Comparison of ENCODE assay signal across 8 mouse cellular contexts in genomic region chrX:36816953-36817441, GRCm38 (mm10). TPM values are rescaled to one million over a fixed set of nuclear protein-coding genes. Genes with fewer than 3 reads are reported as not detected.
A peak's percentile ranks its signal among the peaks of the same experiment; 100 is the strongest.
DNase-seq lines count a peak whose midpoint lies in the region; ATAC-seq and TF ChIP-seq lines count a peak whose summit lies in the region.

No protein-coding gene starts in this region.

- 8% methylated on average over 10 of the region's 10 CpGs for WGBS in heart, embryonic 10.5 days
- WGBS in hindbrain, postnatal 0 days, result 21% methylated on average over 10 of the region's 10 CpGs

- H3K36me3 ChIP-seq in heart, embryonic 10.5 days, result no peaks in the 10 kb centered on the region
- H3K36me3 ChIP-seq in hindbrain, postnatal 0 days (ENCODE audit: insufficient read depth, low read length), result no peaks in the 10 kb centered on the region

- peak overlapping the region; percentile 43 for H3K4me2 ChIP-seq in hindbrain, postnatal 0 days (ENCODE audit: low read depth, low read length)

- ATAC-seq in common myeloid progenitor, adult 5-6 weeks (replicated peaks; ENCODE audit: low read depth, poor library complexity, severe bottlenecking), result peak; percentile 22; the same call in 1 of the 2 replicates
- ATAC-seq in hindbrain, postnatal 0 days, result peak; percentile 74
- ATAC-seq in megakaryocyte progenitor cell, adult 5-6 weeks (replicated peaks; ENCODE audit: poor library complexity), result peak; percentile 58
- no peak for ATAC-seq in inflammation-experienced regulatory T-cells, adult 6 months

- 0 out of 2 replicates have a peak overlapping the region, but pooled peaks have one; percentile 30 for H3K9ac ChIP-seq in hindbrain, postnatal 0 days (replicated peaks; ENCODE audit: low read length)

- no peaks in the 10 kb centered on the region for H3K4me1 ChIP-seq in heart, embryonic 10.5 days
- H3K4me1 ChIP-seq in hindbrain, postnatal 0 days (ENCODE audit: insufficient read depth, low read length), result no peaks in the 10 kb centered on the region

- intact Hi-C loops in heart, postnatal 36 days (cut with DNase I), result loop anchor here (10.0 kb wide), 1 partner anchor 172 kb away; the partner anchor contains the start of gene Akap17b
- intact Hi-C loops in gastrocnemius, postnatal 36 days (cut with DNase I), result loop anchor here (2.0 kb wide), 1 partner anchor 56 kb away; no protein-coding TSS in a partner anchor

- DNase-seq in heart, embryonic 10.5 days (ENCODE audit: low spot score), result peak; percentile 78
- DNase-seq in heart, postnatal 36 days, result no peak
- peak; percentile 50 for DNase-seq in hindbrain, postnatal 0 days (ENCODE audit: low spot score)
- DNase-seq in thymus, postnatal 14 days, result no peak
- DNase-seq in gastrocnemius, postnatal 36 days, result no peak

- H3K27ac ChIP-seq in heart, embryonic 10.5 days, result peak overlapping the region; percentile 84
- peak overlapping the region; percentile 51; the same call in 1 of the 2 replicates for H3K27ac ChIP-seq in hindbrain, postnatal 0 days

- no peak for TF ChIP-seq CTCF in hindbrain, postnatal 0 days (IDR thresholded peaks at IDR 0.05; ENCODE audit: low read depth)

- H3K4me3 ChIP-seq in heart, embryonic 10.5 days, result peak overlapping the region; percentile 43
- H3K4me3 ChIP-seq in hindbrain, postnatal 0 days (ENCODE audit: low read length), result 0 out of 2 replicates have a peak overlapping the region, but pooled peaks have one; percentile 10

- H3K9me3 ChIP-seq in heart, embryonic 10.5 days, result no peaks in the 10 kb centered on the region
- no peaks in the 10 kb centered on the region for H3K9me3 ChIP-seq in hindbrain, postnatal 0 days (ENCODE audit: low read length)

- no peaks in the 10 kb centered on the region for H3K27me3 ChIP-seq in heart, embryonic 10.5 days (ENCODE audit: insufficient read depth, poor library complexity, severe bottlenecking)
- H3K27me3 ChIP-seq in hindbrain, postnatal 0 days (ENCODE audit: insufficient read depth, low read length), result no peaks in the 10 kb centered on the region

RNA-seq across cellular contexts. Expression of gene Slc25a5, which starts 21.5 kb away (rescaled TPM):
- polyA plus RNA-seq in heart, embryonic 10.5 days (2016; fragmentation: Nextera tagmentation; extraction: Ambion mirVana), result 1,068 and 1,241 TPM in 2 replicates
- 100 to 1,000 TPM; 374 to 455 TPM for total RNA-seq in heart, postnatal 36 days (2021)
- total RNA-seq in common myeloid progenitor, adult 5-6 weeks (2017), result 896 and 911 TPM in 2 replicates
- total RNA-seq in hindbrain, postnatal 0 days (2014; rRNA removed), result 494 and 546 TPM in 2 replicates
- polyA plus RNA-seq in hindbrain, postnatal 0 days (2015; fragmentation: Nextera tagmentation; extraction: Ambion mirVana), result 693 and 697 TPM in 2 replicates
- total RNA-seq in megakaryocyte progenitor cell, adult 5-6 weeks (2015), result 1,266 and 1,295 TPM in 2 replicates
- 902 and 1,027 TPM in 2 replicates for total RNA-seq in megakaryocyte progenitor cell, adult 5-6 weeks (2017)
- 1,000 to 10,000 TPM; 1,142 to 1,516 (median 1,275) TPM for polyA plus RNA-seq in inflammation-experienced regulatory T-cells, adult 6 months (2017; shearing (Covaris generic))
- 10 to 100 TPM; 69.8 to 72.5 TPM for total RNA-seq in gastrocnemius, postnatal 36 days (2021)

RNA-seq across cellular contexts. Expression of gene Ube2a, which starts 56.7 kb away (rescaled TPM):
- 122 and 126 TPM in 2 replicates for polyA plus RNA-seq in heart, embryonic 10.5 days (2016; fragmentation: Nextera tagmentation; extraction: Ambion mirVana)
- total RNA-seq in heart, postnatal 36 days (2021), result 10 to 100 TPM; 67.7 to 77.5 TPM
- 13.8 and 19.4 TPM in 2 replicates for total RNA-seq in common myeloid progenitor, adult 5-6 weeks (2017)
- 28.5 and 31.2 TPM in 2 replicates for total RNA-seq in hindbrain, postnatal 0 days (2014; rRNA removed)
- 134 and 140 TPM in 2 replicates for polyA plus RNA-seq in hindbrain, postnatal 0 days (2015; fragmentation: Nextera tagmentation; extraction: Ambion mirVana)
- total RNA-seq in megakaryocyte progenitor cell, adult 5-6 weeks (2015), result 76.8 and 92.8 TPM in 2 replicates
- total RNA-seq in megakaryocyte progenitor cell, adult 5-6 weeks (2017), result 23.2 and 26.2 TPM in 2 replicates
- 100 to 1,000 TPM; 124 to 197 (median 127) TPM for polyA plus RNA-seq in inflammation-experienced regulatory T-cells, adult 6 months (2017; shearing (Covaris generic))
- total RNA-seq in gastrocnemius, postnatal 36 days (2021), result 10 to 100 TPM; 37.8 to 38.8 TPM

RNA-seq across cellular contexts. Expression of gene C330007P06Rik, which starts 56.9 kb away (rescaled TPM):
- polyA plus RNA-seq in heart, embryonic 10.5 days (2016; fragmentation: Nextera tagmentation; extraction: Ambion mirVana), result 21.9 and 26.5 TPM in 2 replicates
- 10 to 100 TPM; 16.7 to 17.9 TPM for total RNA-seq in heart, postnatal 36 days (2021)
- 55.6 TPM in 2 replicates for total RNA-seq in common myeloid progenitor, adult 5-6 weeks (2017)
- total RNA-seq in hindbrain, postnatal 0 days (2014; rRNA removed), result 20.5 and 26.8 TPM in 2 replicates
- 20.5 and 21.5 TPM in 2 replicates for polyA plus RNA-seq in hindbrain, postnatal 0 days (2015; fragmentation: Nextera tagmentation; extraction: Ambion mirVana)
- total RNA-seq in megakaryocyte progenitor cell, adult 5-6 weeks (2015), result 29.1 and 31.2 TPM in 2 replicates
- total RNA-seq in megakaryocyte progenitor cell, adult 5-6 weeks (2017), result 63.5 and 75.6 TPM in 2 replicates
- polyA plus RNA-seq in inflammation-experienced regulatory T-cells, adult 6 months (2017; shearing (Covaris generic)), result 10 to 100 TPM; 26.9 to 28.7 (median 27.7) TPM
- total RNA-seq in gastrocnemius, postnatal 36 days (2021), result 10 to 100 TPM; 10.6 to 10.7 TPM

Comparison
In these comparisons a context has a peak if more than half of its experiments do, and no peak if none do; other contexts are left out.
1. DNase-seq: peak in heart, embryonic 10.5 days (single experiment) and hindbrain, postnatal 0 days (single experiment); none in heart, postnatal 36 days (0 of 2), thymus, postnatal 14 days (single experiment) and gastrocnemius, postnatal 36 days (0 of 2).